ENCODE assay signal across 19 mouse cellular contexts in the genomic region with DNA sequence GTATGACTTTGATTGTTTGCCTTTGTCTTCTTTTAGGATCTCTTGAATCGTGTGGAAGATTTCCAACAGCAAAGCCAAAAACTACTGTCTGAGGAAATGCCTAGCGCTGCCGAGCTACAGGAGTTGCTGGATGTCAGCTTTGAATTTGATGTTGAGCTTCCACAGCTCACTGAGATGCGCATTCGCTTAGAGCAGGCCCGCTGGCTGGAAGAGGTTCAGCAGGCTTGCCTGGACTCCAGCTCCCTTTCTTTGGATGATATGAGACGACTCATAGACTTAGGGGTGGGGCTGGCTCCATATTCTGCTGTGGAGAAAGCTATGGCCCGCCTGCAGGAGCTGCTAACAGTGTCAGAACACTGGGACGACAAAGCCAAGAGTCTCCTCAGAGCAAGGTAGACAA.
"Had no signal": no experiment of that assay in that cellular context is flagged by ENCODE, and none has a peak within 500 bp of the region (broad histone marks: within the 10 kb centered on the region; RNA-seq: fewer than 3 reads in every experiment).

No protein-coding gene starts in this region.

- H3K4me1 ChIP-seq: midbrain, embryonic 10.5 days; midbrain, embryonic 12.5 days; neural tube, embryonic 13.5 days; neural tube, embryonic 15.5 days had no signal

- H3K27me3 ChIP-seq: midbrain, embryonic 12.5 days; neural tube, embryonic 13.5 days; neural tube, embryonic 15.5 days had no signal

- H3K9me3 ChIP-seq: midbrain, embryonic 10.5 days; midbrain, embryonic 12.5 days; neural tube, embryonic 13.5 days; neural tube, embryonic 15.5 days had no signal

- H3K9ac ChIP-seq: lung, embryonic 14.5 days; midbrain, embryonic 12.5 days; neural tube, embryonic 13.5 days; neural tube, embryonic 15.5 days had no signal

- DNase-seq: lung, adult 18-20 months; lung, embryonic 14.5 days; lung, postnatal 10 days; lung, postnatal 4 days; midbrain, embryonic 14.5 days; retina, postnatal 1 day; right cerebral cortex, adult 18-20 months; right cerebral cortex, postnatal 25 days; right cerebral cortex, postnatal 4 days; spleen, adult 18-20 months; thymus, adult 18-20 months; thymus, postnatal 14 days; thymus, postnatal 36 days had no signal

- H3K4me2 ChIP-seq: lung, embryonic 14.5 days; midbrain, embryonic 12.5 days; neural tube, embryonic 13.5 days; neural tube, embryonic 15.5 days had no signal

- H3K4me3 ChIP-seq: midbrain, embryonic 10.5 days; midbrain, embryonic 12.5 days; myocyte; neural tube, embryonic 13.5 days; neural tube, embryonic 15.5 days had no signal

- ATAC-seq: midbrain, embryonic 16.5 days had no signal

- H3K27ac ChIP-seq: midbrain, embryonic 10.5 days; midbrain, embryonic 12.5 days; neural tube, embryonic 13.5 days; neural tube, embryonic 15.5 days had no signal
